Mouse (Mus musculus) adrenal gland, adult 18-20 months (tissue): ENCODE data around the gene Tti1. TPM values are rescaled to one million over a fixed set of nuclear protein-coding genes. Genes with fewer than 3 reads are reported as not detected.

Experiments used
- DNase-seq, 2 experiments: peaks; one replicate each; pipeline ENCODE4 v3.0.0; 2021 to 2022; ENCODE audit warnings: low spot score in 2 of 2
- total RNA-seq, 2 experiments: library from RNA; stranded (reverse); gene quantifications; 1 replicate in 1 of 2; 2 replicates in 1 of 2; pipeline ENCODE4 v1.2.3; 2021

Tti1 gene
- total RNA-seq, 2 experiments from 2014 or later: 17.8 to 18.9 TPM

GRCm38 (mm10) chr2:158043504-158043903 is 15.3 kb upstream of the Tti1 start:
- no peak for DNase-seq

- DNase-seq: no peak
These were observed 12.2 kb upstream of the Tti1 start for GRCm38 (mm10) chr2:158040396-158040795.

GRCm38 (mm10) chr2:158039662-158040061 is 11.4 kb upstream of the Tti1 start:
- DNase-seq: no peak

DNA sequence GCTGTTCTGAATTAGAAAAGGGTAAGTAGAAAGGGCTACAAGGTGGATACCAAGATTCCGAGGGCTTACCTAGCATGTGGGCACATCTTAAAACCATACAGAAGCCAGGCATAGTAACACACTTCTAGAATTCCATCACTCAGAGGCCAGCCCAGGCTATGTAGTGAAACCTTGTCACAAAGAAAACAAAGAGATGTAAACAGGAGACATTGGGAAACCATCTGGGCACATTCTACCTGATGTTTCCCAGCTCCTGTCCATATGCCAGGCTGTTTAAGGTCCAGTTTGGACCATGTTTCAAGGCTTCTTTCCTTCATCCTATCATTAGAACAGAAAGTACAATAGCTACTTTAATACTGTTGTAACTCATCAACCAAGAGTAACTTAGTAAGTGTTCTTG is 9.3 kb upstream of the Tti1 start:
- DNase-seq: no peak

GRCm38 (mm10) chr2:158036953-158037352 is 8.7 kb upstream of the Tti1 start:
- DNase-seq: no peak

- DNase-seq: no peak
These were observed 8.2 kb upstream of the Tti1 start for GRCm38 (mm10) chr2:158036408-158036807.

- no peak for DNase-seq
These were observed 7.6 kb upstream of the Tti1 start for GRCm38 (mm10) chr2:158035813-158036212.

DNA sequence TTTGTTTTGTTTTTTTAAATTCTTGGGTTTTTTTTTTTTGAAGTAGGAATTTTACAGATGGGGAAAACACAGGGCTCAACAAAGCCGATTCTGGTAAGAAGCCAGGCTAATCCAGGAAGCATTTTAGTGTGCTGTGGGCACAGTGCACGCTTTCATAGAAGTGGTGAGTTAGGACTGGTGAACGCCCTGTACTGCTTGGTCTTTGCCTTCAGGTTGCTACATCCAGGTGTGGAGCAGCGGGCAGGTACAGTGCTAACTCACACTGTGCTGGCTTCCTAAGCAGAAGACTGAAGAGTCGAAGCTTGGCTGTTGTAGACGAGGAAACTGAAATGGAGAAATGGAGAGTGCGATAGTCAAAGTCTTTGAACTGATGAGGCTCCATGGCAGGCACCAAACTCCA is 1.8 kb upstream of the Tti1 start:
- DNase-seq: no peak

GRCm38 (mm10) chr2:158027855-158028353 is 329 bp downstream of the Tti1 start:
- no peak for DNase-seq

GRCm38 (mm10) chr2:158017330-158017729 is 10.9 kb downstream of the Tti1 start:
- DNase-seq: no peak

- no peak for DNase-seq
These were observed 15.6 kb downstream of the Tti1 start for GRCm38 (mm10) chr2:158012608-158013007.

DNA sequence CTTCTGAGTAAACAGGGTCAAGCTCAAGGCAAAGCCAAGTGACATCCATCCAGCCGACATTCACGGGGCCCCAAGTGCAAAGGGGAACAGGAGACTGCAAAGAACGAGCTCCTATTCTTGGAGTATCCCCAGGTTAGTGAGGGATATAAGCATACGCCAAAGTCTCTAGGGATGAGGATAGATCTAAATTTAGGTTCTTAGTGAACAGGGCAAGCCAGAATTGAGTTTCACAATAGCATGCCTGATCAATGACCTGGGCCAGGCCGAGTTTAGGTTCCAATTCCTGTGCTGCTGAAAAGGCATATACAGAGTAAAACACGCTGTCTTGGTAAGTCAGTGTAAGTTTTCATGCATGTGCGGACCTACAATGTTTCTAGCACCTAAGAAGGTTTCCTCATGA is 18.9 kb downstream of the Tti1 start:
- DNase-seq: no peak

- DNase-seq: no peak
These were observed 22.6 kb downstream of the Tti1 start for GRCm38 (mm10) chr2:158005641-158006040.

DNA sequence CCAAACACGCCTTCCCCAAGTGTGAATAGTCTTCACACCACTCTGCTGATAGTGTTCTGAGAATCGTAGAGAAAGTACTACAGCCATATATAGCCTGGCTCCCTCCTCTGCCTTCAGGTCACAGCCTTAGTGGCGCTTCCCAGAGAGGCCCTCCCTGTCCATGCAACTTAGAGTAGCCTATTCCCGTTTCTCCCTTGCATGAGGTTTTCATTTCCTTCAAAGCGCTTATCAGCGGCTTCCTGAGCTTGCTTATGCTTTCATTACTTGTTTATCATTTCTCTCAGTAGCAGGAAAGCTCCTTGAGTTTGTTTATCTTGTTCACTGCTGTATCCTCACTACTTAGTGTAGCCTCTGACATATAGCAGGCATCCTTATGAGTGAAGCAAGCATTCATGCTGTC is 23.6 kb downstream of the Tti1 start:
- no peak for DNase-seq

DNA sequence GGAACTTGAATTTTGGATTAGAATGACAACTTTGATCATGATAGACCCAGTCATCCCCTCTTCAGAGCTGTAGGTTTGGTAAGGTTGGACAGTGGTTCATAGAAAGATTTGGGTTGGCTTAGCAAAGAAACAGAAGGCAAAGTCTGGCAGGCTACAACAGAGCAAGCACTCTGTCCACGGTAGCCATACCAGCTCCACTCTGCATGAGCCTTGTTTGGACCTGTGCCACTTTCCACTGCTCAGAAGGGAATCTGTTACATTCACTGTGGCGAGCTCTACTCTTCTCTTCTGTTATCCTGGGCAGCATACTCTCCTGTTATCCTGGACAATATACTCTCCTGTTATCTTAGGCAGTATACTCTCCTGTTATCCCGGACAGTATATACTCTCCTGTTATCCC is 29.4 kb downstream of the Tti1 start:
- no peak for DNase-seq

GRCm38 (mm10) chr2:157992501-157992900 is 35.7 kb downstream of the Tti1 start:
- no peak for DNase-seq

DNA sequence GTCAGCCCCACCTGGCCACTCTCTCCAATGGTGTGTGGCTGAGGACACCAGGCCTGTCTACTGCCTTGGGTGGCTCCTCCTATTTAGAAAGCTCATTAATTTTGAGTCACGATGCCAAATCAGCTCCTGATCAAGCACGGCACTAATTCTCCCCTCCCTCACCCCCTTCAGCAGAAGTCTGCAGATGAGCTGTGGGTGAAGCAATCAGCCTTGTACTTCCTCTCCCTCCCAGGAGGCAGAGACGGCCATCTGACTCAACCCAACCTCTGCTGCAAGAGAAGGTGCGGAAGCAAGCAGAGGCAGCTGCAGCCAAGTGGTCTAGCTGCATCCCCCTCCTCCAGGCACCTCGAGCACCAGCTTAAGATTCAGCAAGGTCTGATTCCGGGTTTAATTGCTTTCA is 37.2 kb downstream of the Tti1 start:
- no peak for DNase-seq

DNA sequence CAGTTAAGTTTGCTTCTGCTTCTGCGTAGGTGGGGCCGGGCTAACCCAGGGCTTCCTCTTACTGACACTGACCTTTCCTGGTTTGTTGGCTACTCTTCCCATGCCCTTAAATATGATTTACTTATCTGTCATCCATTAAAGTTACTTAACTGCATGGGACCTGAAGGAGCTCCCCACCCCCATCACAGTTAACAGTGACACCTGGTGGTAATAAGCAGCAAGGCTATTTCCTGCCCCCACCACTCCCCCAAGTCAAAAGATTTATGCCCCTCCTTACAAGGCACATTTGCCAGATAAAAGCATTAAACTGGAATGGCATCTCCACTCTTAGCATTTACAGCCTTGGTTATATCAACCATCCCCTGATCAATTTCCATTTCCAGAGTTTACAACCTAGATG is 38.3 kb downstream of the Tti1 start:
- no peak for DNase-seq

DNA sequence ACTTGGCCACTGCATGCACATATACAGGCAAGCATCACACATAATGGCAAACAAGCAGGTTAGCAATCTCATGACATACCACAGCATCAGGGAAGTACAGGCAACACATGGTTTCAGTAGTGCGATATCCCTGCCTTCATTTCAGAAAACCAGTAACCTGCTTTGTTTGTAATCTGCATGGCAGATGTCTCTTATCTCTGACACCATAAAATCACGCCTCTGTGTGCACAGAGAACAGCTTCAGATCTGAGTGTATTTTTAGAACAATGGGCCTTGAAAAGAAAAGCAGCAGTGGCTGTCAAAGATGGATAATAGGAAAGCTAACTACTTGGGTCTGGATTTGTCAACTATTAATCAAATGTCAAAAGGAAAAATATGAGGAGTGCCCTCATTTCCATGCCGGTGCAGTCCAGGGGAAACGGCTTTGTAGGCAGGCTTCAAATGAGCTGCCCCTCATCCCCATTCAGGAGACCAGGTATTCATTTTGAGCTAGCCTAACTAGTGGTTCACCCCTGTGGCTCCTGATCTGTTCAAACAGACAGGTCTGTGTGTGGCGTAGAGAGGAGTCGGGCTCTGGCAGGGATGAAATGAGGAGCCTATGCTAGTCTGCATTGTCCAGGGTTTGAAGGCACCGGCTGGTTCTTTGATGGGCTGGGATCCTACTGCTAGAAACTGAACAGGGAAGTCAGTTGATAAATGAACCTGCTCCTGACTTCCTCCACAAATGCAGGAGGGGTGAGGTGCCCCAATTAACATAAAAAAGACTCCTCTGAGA is 39.6 kb downstream of the Tti1 start:
- DNase-seq: no peak

DNA sequence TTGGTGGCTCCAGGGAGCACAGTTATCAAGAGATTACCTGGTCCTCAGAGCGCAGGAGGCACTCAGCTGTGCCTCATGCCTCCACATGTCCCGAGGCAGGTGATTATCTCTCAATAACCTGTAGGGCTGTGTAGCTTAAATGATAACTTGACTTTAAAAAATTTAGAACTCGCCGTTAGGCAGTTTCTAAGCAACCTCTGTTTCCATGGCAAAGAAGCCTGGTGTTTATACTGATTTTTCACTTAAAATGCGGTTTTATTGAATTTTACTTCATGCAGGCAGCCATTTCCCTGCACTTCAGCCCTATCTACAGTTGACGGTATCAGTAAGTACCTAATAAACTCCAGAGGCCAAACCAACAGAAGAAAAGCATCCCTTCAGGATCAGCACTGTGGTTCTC is 42.0 kb downstream of the Tti1 start:
- DNase-seq: no peak

DNA sequence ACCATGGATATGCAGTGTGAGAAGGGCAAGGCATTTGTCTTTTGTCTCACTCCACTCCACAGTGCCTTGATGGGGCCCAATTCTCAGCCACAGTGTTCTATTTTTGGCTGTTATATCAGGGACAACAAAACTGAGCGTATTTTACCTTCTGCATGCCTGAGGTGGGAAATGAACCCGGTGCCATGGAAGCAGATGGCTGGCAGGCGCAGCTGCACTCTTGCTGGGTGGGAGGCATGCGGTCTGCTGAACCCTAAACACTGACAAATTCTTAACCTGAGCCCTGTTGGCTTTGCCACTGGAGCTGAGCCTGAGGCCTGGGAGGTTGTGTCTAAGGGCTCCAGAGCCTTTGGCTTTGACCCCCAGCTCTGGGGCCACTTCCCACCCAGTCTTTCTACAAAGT is 42.6 kb downstream of the Tti1 start:
- no peak for DNase-seq

DNA sequence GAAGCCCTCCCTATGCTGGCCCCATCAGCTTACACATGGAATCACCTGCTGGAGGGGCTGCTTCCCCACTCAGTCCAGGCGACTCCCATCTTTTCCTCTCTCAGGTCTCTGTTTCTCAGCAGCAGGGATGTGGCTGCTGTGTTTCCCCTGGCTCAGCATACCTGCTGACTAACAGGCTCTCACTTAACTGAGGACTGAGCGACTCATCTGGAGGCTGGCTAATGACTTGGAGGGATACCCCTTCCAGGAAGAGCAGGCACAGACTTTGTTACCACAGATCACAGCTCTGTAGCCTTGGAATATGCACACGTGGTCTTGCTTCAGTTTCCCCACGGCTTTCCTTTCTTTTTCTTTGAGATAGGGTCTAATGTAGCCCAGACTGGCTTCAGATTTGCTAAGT is 45.0 kb downstream of the Tti1 start:
- no peak for DNase-seq

DNA sequence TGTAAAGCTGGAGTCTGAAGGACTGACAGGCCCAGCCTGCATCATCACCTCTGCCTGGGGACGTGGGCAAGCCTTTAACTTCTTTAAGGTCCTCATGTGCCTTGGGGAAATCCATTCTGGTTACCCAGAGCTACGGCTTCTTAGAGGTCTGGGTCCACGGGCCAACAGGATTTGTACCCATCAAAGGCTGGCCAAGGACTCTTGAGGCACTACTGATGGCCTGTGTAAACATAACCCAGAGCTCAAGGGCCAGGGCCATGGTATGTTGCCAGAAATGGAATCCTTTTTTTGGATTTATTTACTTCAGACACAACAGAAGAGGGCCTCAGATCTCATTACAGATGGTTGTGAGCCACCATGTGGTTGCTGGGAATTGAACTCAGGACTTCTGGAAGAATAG is 45.5 kb downstream of the Tti1 start:
- no peak for DNase-seq
